Mouse (Mus musculus) megakaryocyte progenitor cell, adult 5-6 weeks (primary cell): Measurements from ENCODE around the gene Gm136. TPM values are rescaled to one million over a fixed set of nuclear protein-coding genes. Genes with fewer than 3 reads are reported as not detected.
"Not testable (repeated sequence)": the region's sequence is repeated elsewhere in the genome, so short reads cannot be mapped to it uniquely, and the experiment has no call there.

ENCODE experiments used
- ATAC-seq: replicated peaks from 2 replicates; pipeline ENCODE4 v1.8.0; 2016; ENCODE audit warnings: mild to moderate bottlenecking, moderate TSS enrichment, inconsistent platforms; ENCODE audit not compliant: poor library complexity
- total RNA-seq, 2 experiments: library from RNA; stranded (forward) in 1 of 2; stranded (reverse) in 1 of 2; fragments of 157-497, 149-512 nt in 1 of 2; fragments of 200-1000 nt in 1 of 2; gene quantifications; 2 replicates each; pipeline versions ENCODE4 v1.2.3 to v1.2.4; 2015 to 2017

Gene Gm136
- total RNA-seq (2015), result not detected in 2 replicates
- total RNA-seq (2017), result not detected in 2 replicates

- ATAC-seq, result no peak
Observed at GRCm38 (mm10) chr4:34756163-34756562, at the start of gene Gm136. Gene Gm136 (minus strand): TSS chr4:34756263.

- no peak for ATAC-seq
Observed at GRCm38 (mm10) chr4:34801166-34802034, 45.3 kb upstream of the Gm136 start.

GRCm38 (mm10) chr4:34798005-34798404, 41.9 kb upstream of the Gm136 start:
- ATAC-seq, result peak; percentile 61

- peak; percentile 64 for ATAC-seq
Observed at GRCm38 (mm10) chr4:34797294-34797983, 41.4 kb upstream of the Gm136 start.

GRCm38 (mm10) chr4:34796294-34796693, 40.2 kb upstream of the Gm136 start:
- no peak for ATAC-seq

- no peak for ATAC-seq
Observed at GRCm38 (mm10) chr4:34786476-34786875, 30.4 kb upstream of the Gm136 start.

GRCm38 (mm10) chr4:34785646-34786045, 29.6 kb upstream of the Gm136 start:
- no peak for ATAC-seq

- ATAC-seq, result peak; percentile 49
Observed at GRCm38 (mm10) chr4:34784865-34785264, 28.8 kb upstream of the Gm136 start.

GRCm38 (mm10) chr4:34782730-34783129, 26.7 kb upstream of the Gm136 start:
- no peak; the same call in 1 of the 2 replicates for ATAC-seq

GRCm38 (mm10) chr4:34777677-34778527, 21.8 kb upstream of the Gm136 start, which contains the start of gene Smim8:
Gene Smim8 (minus strand): TSS chr4:34778423.
- ATAC-seq, result peak; percentile 98

- ATAC-seq, result no peak
Observed at GRCm38 (mm10) chr4:34771652-34772371, 15.7 kb upstream of the Gm136 start.

GRCm38 (mm10) chr4:34749236-34749635, 6.8 kb downstream of the Gm136 start:
- no peak for ATAC-seq

- ATAC-seq, result no peak
Observed at GRCm38 (mm10) chr4:34734461-34734860, 21.6 kb downstream of the Gm136 start.

- ATAC-seq, result peak; percentile 49
Observed at GRCm38 (mm10) chr4:34733415-34733814, 22.6 kb downstream of the Gm136 start.

GRCm38 (mm10) chr4:34729851-34730341, 26.2 kb downstream of the Gm136 start, which contains the start of gene Cfap206:
Gene Cfap206 (minus strand): TSS chr4:34730206.
- ATAC-seq, result peak; percentile 99

GRCm38 (mm10) chr4:34725710-34726109, 30.4 kb downstream of the Gm136 start:
- not testable (repeated sequence) for ATAC-seq

GRCm38 (mm10) chr4:34724306-34724705, 31.8 kb downstream of the Gm136 start:
- no peak for ATAC-seq

- ATAC-seq, result no peak
Observed at GRCm38 (mm10) chr4:34723186-34723585, 32.9 kb downstream of the Gm136 start.

- no peak for ATAC-seq
Observed at GRCm38 (mm10) chr4:34720127-34720895, 35.8 kb downstream of the Gm136 start.
